Mouse (Mus musculus) kidney, postnatal 36 days (tissue): ENCODE measurements at regions not wholly inside any gene's neighbourhood (a gene's known extent, or its start where the extent isn't known, plus 50 kb on each side); places are given as distances from the start of the nearest gene placed in this dataset.
A peak's percentile ranks its signal among the peaks of the same experiment; 100 is the strongest.
"Not testable (repeated sequence)": the region's sequence is repeated elsewhere in the genome, so short reads cannot be mapped to it uniquely, and the experiment has no call there.

Experiments used
- DNase-seq, 2 experiments: peaks; one replicate each; pipeline ENCODE4 v3.0.0; 2021 to 2022; ENCODE audit warnings: mixed read lengths in 2 of 2

- DNase-seq = no peak
These were observed 611.9 kb downstream of the A830018L16Rik start for GRCm38 (mm10) chr1:12025791-12026190.

- DNase-seq = no peak
These were observed 613.5 kb downstream of the A830018L16Rik start for GRCm38 (mm10) chr1:12027442-12027841.

GRCm38 (mm10) chr1:12028074-12028473 is 614.2 kb downstream of the A830018L16Rik start:
- no peak for DNase-seq

GRCm38 (mm10) chr1:12051931-12052482 is 638.1 kb downstream of the A830018L16Rik start:
- no peak for DNase-seq

GRCm38 (mm10) chr1:12055865-12056560 is 642.1 kb downstream of the A830018L16Rik start:
- no peak for DNase-seq

- DNase-seq = no peak
These were observed 651.2 kb downstream of the A830018L16Rik start for GRCm38 (mm10) chr1:12065016-12065513.

GRCm38 (mm10) chr1:12092564-12093504 is 678.9 kb downstream of the A830018L16Rik start:
- no peak for DNase-seq

GRCm38 (mm10) chr1:12115041-12115828 is 701.3 kb downstream of the A830018L16Rik start:
- DNase-seq = no peak

GRCm38 (mm10) chr1:12117083-12117482 is 703.2 kb downstream of the A830018L16Rik start:
- no peak for DNase-seq

- DNase-seq = no peak
These were observed 707.0 kb downstream of the A830018L16Rik start for GRCm38 (mm10) chr1:12120926-12121325.

GRCm38 (mm10) chr1:12126611-12127010 is 712.7 kb downstream of the A830018L16Rik start:
- DNase-seq = not testable (repeated sequence)

- no peak for DNase-seq
These were observed 756.6 kb downstream of the A830018L16Rik start for GRCm38 (mm10) chr1:12170503-12170902.

GRCm38 (mm10) chr1:12189646-12190233 is 775.8 kb downstream of the A830018L16Rik start:
- no peak for DNase-seq

- no peak for DNase-seq
These were observed 778.7 kb downstream of the A830018L16Rik start for GRCm38 (mm10) chr1:12192588-12192987.

- no peak for DNase-seq
These were observed 817.2 kb downstream of the A830018L16Rik start for GRCm38 (mm10) chr1:12231089-12231488.

GRCm38 (mm10) chr1:12242090-12242489 is 828.2 kb downstream of the A830018L16Rik start:
- no peak for DNase-seq

- no peak for DNase-seq
These were observed 868.6 kb downstream of the A830018L16Rik start for GRCm38 (mm10) chr1:12282493-12282892.

GRCm38 (mm10) chr1:12285551-12285950 is 871.6 kb downstream of the A830018L16Rik start:
- no peak for DNase-seq

GRCm38 (mm10) chr1:12286026-12286425 is 872.1 kb downstream of the A830018L16Rik start:
- DNase-seq = peak in 1 of 2 experiments; percentile 4

GRCm38 (mm10) chr1:12288521-12288920 is 874.6 kb downstream of the A830018L16Rik start:
- DNase-seq = no peak

GRCm38 (mm10) chr1:12291787-12292186 is 877.9 kb downstream of the A830018L16Rik start:
- DNase-seq = no peak

- DNase-seq = no peak
These were observed 904.1 kb downstream of the A830018L16Rik start for GRCm38 (mm10) chr1:12318029-12318428.
